Mouse (Mus musculus) forebrain, embryonic 10.5 days (tissue): ENCODE results near the gene Mns1. TPM values are rescaled to one million over a fixed set of nuclear protein-coding genes. Genes with fewer than 3 reads are reported as not detected.
A peak's percentile ranks its signal among the peaks of the same experiment; 100 is the strongest.

Experiments
- DNase-seq: peaks from one replicate; pipeline ENCODE4 v3.0.0-alpha.2; 2017; ENCODE audit warnings: low spot score; ENCODE audit errors: extremely low spot score
- H3K27ac ChIP-seq: fragments of 300-500 bp; sonication (generic); 2 replicates; pipeline ENCODE4 v1.5.1; 2016; ENCODE audit warnings: mild to moderate bottlenecking
- H3K27me3 ChIP-seq: fragments of 300-500 bp; sonication (generic); 2 replicates; pipeline ENCODE4 v1.6.1; 2016; ENCODE audit warnings: mild to moderate bottlenecking; ENCODE audit not compliant: poor library complexity, severe bottlenecking
- H3K36me3 ChIP-seq: fragments of 300-500 bp; sonication (generic); replicated peaks from 2 replicates; pipeline ENCODE4 v1.6.1; 2016; ENCODE audit warnings: mild to moderate bottlenecking, moderate library complexity
- H3K4me1 ChIP-seq: fragments of 300-500 bp; sonication (generic); 2 replicates; pipeline ENCODE4 v1.6.1; 2016
- H3K4me3 ChIP-seq: fragments of 300-500 bp; sonication (generic); 2 replicates; pipeline ENCODE4 v1.5.1; 2016; ENCODE audit warnings: mild to moderate bottlenecking, moderate library complexity
- H3K9me3 ChIP-seq: fragments of 300-500 bp; sonication (generic); 2 replicates; pipeline ENCODE4 v1.6.1; 2016; ENCODE audit warnings: mild to moderate bottlenecking, moderate library complexity
- WGBS: fragments of 180-500 bp; shearing (Covaris S2); methylation state at CpG from one replicate; pipeline ENCODE4 v1.1.7; 2016; 5-methylcytosine and 5-hydroxymethylcytosine counted together
- polyA plus RNA-seq: library from polyadenylated mRNA; unstranded; fragments of >200 nt; fragmentation: Nextera tagmentation; extraction: Ambion mirVana; gene quantifications from 2 replicates; pipeline ENCODE4 v1.2.1, GENCODE M21; 2016

Gene Mns1
- polyA plus RNA-seq, 1 experiment from 2014 or later: 61.8 TPM

DNA sequence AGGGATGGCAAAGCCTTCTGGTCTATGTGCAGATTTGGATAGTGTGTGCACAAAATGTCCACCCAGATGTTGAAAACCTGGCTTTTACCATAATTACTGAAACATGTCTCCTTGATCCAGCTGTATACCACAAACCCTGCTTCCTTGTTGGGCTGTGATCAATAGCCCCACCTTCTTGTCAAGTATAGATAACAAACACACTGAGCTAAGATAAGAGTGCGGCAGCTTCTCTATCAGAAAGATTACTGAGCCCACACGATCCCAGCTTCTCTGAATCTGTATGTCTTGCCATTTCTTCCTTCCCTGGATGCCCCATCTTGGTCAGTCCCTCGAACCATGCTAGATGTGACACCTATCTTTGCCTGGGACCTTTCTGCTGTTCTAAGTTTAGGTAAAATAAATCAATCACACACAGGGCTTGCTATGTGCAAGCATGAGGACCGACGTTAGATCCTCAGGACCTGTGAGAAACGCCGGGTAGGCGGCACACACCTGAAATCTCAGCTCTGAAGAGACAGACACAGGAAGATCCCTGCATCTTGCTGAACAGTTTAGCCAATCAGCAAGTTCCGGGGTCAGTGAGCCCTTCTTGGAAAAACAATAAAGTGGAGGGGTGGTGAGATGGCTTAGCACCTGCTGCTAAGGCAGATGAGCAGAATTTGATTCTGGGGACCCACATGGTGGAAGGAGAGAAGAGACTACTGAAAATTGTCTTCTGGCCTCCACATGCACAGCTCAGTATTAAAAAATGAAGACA is 31.8 kb upstream of the Mns1 start:
- no peaks in the 10 kb centered on the region for H3K9me3 ChIP-seq
- no peak for DNase-seq
- H3K36me3 ChIP-seq: no peaks in the 10 kb centered on the region
- peaks cover 11% of the 10 kb centered on the region; the same call in 1 of the 2 replicates for H3K4me1 ChIP-seq
- 90% methylated on average over 9 of the region's 9 CpGs for WGBS
- no peak overlapping the region for H3K4me3 ChIP-seq
- H3K27ac ChIP-seq: no peak overlapping the region
- H3K27me3 ChIP-seq: peaks cover 10% of the 10 kb centered on the region

DNA sequence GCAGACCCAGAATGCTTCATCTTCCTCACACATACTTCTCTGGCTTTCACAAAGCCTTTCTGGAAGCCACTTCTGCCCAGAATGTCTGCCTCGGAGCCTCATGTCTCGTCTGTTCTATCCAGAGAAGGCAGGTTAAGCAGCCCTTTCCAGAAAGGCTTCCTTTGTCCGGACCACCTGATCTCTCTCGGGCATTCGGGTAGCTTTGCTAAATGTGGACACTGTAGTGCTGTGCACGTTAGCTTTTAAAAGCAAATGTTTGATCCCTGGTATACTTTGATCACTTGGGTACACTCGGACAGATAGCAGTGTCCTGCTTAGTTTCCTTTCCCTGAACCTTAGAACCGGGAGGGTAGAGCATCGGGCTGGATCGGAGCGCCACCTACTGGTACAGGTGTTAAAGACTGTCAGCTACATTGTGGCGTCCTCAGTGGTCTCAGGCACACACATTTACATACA is 29.7 kb upstream of the Mns1 start:
- DNase-seq: peak; percentile 78
- Histone ChIP-seq H3K27me3 (peaks cover 10% of the 10 kb centered on the region), H3K4me1 (peaks cover 11% of the 10 kb centered on the region; the same call in 1 of the 2 replicates), H3K9me3 (no peaks in the 10 kb centered on the region), H3K36me3 (no peaks in the 10 kb centered on the region), H3K27ac (peak overlapping the region; percentile 68), H3K4me3 (peak overlapping the region; percentile 39)
- WGBS: 15% methylated on average over 12 of the region's 12 CpGs

DNA sequence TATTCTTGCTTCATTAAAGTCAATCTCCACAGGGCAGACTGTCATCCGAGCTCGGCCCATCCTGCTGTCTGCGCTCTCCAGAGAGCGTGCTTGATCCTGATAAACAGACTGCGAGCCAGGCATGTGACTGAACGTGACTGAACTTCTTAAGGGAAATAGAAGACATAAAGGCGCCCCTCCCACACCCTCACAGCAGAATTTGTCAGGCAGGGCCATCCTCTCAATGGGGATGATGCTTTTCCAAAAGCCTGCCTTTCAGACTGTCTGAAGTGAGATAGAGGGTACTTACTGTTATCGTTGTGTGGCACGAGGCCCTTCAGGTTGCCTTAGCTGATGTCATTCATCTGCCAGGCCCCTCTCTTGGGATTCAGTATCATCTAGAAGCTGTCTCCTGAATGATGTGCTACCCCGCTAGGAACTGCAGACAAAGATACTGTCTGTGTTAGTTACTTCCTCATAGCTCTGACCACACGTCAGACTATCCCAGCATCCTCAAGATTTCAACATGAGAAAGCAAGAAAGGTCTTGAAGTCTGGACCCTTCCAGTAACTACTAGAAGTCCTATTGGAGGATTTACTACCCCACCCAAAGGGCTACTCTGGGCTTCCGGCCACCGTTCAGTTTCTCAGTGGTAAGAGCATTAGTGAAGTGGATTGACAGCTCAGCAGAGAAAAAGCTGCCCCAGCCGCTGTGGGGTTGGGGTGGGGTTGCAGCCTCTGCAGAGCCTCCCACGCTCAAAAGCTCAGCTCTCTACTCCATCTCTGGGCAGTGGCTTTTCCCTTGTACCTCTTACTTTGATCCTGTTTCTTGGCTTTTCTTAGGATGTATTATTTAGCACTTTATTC is 28.2 kb upstream of the Mns1 start:
- Histone ChIP-seq H3K27me3 (peaks cover 10% of the 10 kb centered on the region), H3K27ac (no peak overlapping the region), H3K36me3 (no peaks in the 10 kb centered on the region), H3K4me3 (no peak overlapping the region), H3K4me1 (peaks cover 11% of the 10 kb centered on the region; the same call in 1 of the 2 replicates), H3K9me3 (no peaks in the 10 kb centered on the region)
- 63% methylated on average over 15 of the region's 15 CpGs for WGBS
- no peak for DNase-seq

DNA sequence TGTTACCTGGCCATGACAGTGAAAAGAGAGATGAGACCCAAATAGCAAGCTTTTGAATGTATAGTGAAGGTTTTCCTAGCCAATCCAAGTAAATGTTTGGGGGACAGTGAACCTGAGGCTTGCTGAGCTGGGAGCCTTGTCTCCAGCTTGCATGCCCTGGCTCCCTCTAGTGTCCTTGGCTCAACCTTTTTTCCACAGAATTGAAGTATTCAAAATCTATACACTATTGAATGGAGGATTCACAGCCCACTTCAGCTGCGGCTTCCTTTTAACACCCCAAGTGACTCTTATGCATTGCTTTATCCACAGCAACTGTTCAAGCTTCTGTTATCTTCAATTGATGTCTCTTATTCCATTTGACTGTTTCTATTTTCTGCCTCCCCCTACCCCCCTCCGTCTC is 26.1 kb upstream of the Mns1 start:
- H3K27ac ChIP-seq: no peak overlapping the region
- H3K9me3 ChIP-seq: no peaks in the 10 kb centered on the region
- peaks cover 10% of the 10 kb centered on the region for H3K27me3 ChIP-seq
- H3K4me1 ChIP-seq: peaks cover 8% of the 10 kb centered on the region; the same call in 1 of the 2 replicates
- WGBS: 95% methylated on average over 2 of the region's 2 CpGs
- H3K36me3 ChIP-seq: no peaks in the 10 kb centered on the region
- H3K4me3 ChIP-seq: no peak overlapping the region
- no peak for DNase-seq

DNA sequence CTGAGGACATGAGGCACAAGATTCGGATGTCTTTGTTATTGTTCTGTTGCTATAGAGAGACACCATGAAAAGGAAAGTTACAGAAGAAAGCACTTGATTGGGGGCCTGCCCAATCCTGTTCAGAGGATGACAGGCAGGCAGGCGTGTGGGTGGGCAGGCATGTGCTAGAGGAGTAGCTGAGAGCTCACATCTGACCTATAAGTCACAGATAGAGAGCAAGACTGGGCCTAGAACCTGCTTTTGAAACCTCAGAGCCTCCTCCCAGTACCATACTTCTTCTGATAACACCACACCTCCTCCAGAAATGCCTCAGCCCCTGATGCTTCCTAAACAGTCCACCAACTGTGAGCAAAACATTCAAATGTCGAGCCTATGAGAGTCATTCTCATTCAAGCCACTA is 19.4 kb upstream of the Mns1 start:
- H3K9me3 ChIP-seq: no peaks in the 10 kb centered on the region
- no peaks in the 10 kb centered on the region for H3K36me3 ChIP-seq
- DNase-seq: no peak
- WGBS: 89% methylated on average over 3 of the region's 3 CpGs
- no peak overlapping the region for H3K27ac ChIP-seq
- no peaks in the 10 kb centered on the region for H3K27me3 ChIP-seq
- H3K4me3 ChIP-seq: no peak overlapping the region
- H3K4me1 ChIP-seq: peaks cover 18% of the 10 kb centered on the region

DNA sequence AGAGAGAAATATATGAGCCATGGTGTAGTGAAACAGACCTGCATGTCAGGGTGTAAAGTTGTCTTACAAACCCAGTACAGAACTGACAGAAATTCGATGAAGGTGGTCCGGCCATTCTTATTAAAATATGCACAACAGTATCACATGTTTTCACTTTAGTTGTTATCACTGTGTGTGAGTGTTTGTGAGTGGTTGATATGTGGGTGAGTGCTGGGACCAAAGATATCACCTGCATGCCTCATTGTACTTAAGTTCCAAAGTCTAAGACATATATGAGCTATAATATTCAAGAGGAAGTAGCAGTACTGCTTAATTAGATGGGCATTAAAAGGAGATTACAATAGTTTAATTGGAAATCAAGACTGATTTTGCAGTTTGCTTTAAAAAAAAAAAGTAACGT is 17.3 kb upstream of the Mns1 start:
- H3K4me1 ChIP-seq: peaks cover 18% of the 10 kb centered on the region
- no peaks in the 10 kb centered on the region for H3K36me3 ChIP-seq
- no peaks in the 10 kb centered on the region for H3K9me3 ChIP-seq
- H3K4me3 ChIP-seq: no peak overlapping the region
- WGBS: 86% methylated on average over 3 of the region's 3 CpGs
- no peak overlapping the region for H3K27ac ChIP-seq
- DNase-seq: no peak
- H3K27me3 ChIP-seq: no peaks in the 10 kb centered on the region

DNA sequence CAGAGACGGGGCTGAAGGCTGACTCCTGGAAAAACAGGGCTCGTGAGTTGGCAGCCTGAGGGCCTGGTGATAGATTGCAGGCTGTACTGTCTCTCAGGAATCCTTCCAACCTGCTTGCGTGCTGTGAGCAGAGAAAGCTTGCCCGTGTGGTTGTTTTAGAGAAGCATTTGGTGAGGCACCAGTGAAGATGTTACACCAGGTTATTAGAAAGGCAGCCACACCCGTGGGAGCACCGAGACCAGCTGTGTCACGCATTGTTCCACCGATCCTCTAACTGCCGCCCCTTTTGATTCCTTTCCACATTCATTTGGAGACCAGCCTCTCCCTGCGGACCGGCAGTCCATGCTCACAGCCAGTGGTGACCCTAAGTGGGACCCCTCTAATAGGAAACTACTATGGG is 15.5 kb upstream of the Mns1 start:
- H3K27me3 ChIP-seq: no peaks in the 10 kb centered on the region
- DNase-seq: no peak
- H3K9me3 ChIP-seq: no peaks in the 10 kb centered on the region
- no peaks in the 10 kb centered on the region for H3K36me3 ChIP-seq
- 0 out of 2 replicates have a peak overlapping the region, but pooled peaks have one; percentile 13 for H3K27ac ChIP-seq
- H3K4me3 ChIP-seq: no peak overlapping the region
- WGBS: 84% methylated on average over 11 of the region's 11 CpGs
- peaks cover 18% of the 10 kb centered on the region for H3K4me1 ChIP-seq

DNA sequence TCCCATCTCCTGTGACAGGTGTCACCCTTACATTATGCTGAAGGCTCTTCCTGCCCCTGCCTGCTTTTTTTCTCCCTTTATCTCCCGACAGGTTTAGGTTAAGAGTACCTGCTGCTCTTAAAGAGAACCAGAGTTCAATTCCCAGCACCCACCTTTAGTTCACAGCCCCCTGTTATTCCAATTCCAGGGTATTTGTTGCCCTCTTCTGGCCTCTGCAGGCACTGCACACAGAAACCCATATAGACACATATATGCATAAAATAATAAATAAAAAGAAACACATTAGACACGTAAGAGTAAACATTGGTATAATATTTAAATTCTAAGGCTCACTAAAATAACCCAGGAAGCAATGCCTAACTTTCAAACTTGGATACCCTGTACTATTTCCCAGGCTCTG is 15.1 kb upstream of the Mns1 start:
- Histone ChIP-seq H3K36me3 (no peaks in the 10 kb centered on the region), H3K4me3 (no peak overlapping the region), H3K4me1 (peaks cover 18% of the 10 kb centered on the region), H3K27ac (no peak overlapping the region), H3K27me3 (no peaks in the 10 kb centered on the region), H3K9me3 (no peaks in the 10 kb centered on the region)
- 93% methylated on average over 2 of the region's 2 CpGs for WGBS
- DNase-seq: no peak

DNA sequence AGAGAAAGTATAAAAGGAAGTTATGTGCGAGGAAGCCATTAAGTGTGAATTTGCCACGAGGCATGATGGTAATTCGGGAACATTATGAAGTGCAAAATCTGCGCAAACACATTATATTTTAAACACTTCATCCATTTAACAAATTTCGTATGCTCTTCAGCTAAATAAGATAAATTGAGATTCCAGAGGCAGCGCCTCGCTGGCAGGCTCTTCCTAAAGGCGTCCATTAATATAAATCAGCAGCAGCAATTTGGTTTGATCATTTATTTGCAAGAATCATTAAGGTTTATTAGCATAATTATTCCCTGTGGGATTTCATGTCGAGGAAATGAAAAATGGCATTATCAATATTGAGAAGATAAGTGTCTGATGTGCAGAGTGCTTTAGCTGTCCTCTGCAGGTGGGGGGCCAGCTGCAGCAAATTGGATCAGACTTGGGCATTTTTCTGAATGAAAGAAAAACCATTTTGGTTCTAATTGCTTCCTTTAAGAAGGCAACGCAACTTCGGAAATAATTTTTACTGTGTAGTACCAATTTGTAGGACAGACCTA is 12.4 kb upstream of the Mns1 start:
- Histone ChIP-seq H3K36me3 (no peaks in the 10 kb centered on the region), H3K27ac (no peak overlapping the region), H3K4me1 (peaks cover 18% of the 10 kb centered on the region), H3K27me3 (no peaks in the 10 kb centered on the region), H3K4me3 (no peak overlapping the region), H3K9me3 (no peaks in the 10 kb centered on the region)
- no peak for DNase-seq
- 85% methylated on average over 11 of the region's 11 CpGs for WGBS

DNA sequence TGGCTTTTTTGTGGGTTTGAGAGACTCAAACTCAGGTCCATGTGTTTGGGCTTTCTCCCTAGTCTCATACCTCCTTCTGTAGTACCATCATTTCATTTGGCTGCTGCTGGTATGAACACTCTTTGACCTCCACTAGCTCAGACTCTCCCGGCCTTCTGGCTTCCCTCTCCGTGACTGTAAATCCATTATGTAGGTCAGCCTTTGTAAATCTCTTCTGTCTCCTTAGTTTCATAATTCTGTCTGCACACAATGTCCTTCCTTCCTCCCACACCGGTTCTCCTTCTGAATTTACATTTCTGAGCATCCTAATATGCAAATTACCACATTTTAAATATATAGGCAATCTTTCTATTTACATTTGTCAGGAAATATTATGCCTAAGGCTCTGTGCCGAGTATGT is 9.9 kb upstream of the Mns1 start:
- H3K4me3 ChIP-seq: no peak overlapping the region
- no peak for DNase-seq
- 84% methylated on average over 4 of the region's 4 CpGs for WGBS

DNA sequence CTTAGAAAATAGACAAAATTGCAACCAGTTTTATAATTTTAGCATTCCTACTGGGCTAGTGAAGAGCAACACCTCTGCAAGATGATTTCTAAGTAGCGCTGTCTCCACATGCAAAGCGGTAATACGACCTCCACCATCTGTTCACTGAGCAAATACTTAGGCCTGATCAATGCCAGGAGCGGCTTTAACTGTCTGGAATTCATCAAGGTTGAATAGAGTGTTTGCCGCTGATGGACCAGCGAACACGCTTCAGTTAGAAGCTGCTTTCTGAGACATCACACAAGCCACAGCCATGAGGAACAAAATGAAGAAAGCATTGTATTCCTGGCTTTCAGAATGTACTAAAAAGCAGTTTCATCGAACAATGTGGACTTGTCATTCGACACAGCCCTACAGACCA is 2.9 kb upstream of the Mns1 start:
- 71% methylated on average over 9 of the region's 9 CpGs for WGBS
- Histone ChIP-seq H3K27me3 (no peaks in the 10 kb centered on the region), H3K27ac (peak overlapping the region; percentile 40; the same call in 1 of the 2 replicates), H3K36me3 (peaks cover under 1% of the 10 kb centered on the region; the same call in 1 of the 2 replicates), H3K9me3 (no peaks in the 10 kb centered on the region), H3K4me1 (peaks cover 28% of the 10 kb centered on the region), H3K4me3 (no peak overlapping the region)
- no peak for DNase-seq

More for the DNA sequence above, 9.9 kb upstream of the Mns1 start:
- H3K27ac ChIP-seq: no peak overlapping the region
- no peaks in the 10 kb centered on the region for H3K36me3 ChIP-seq
- no peaks in the 10 kb centered on the region for H3K27me3 ChIP-seq
- H3K9me3 ChIP-seq: no peaks in the 10 kb centered on the region
- H3K4me1 ChIP-seq: no peaks in the 10 kb centered on the region

DNA sequence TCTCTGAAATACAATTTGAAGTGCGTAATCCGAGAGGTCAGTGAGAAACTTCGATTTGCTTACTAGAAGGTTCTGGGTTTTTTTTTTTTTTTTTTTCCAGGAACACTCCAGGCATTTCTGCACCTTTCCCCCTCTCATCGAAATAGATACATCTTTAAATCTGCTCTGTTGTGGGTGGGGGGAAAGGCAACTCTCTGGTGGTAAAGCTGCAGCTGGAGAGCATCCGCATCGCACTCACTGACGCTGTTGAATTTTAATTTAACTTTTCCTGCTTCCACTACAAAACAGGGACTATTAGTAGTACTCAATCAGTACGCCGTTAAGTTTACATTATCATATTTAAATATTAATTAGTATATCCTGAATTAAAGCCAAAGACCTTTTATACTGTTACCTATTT is 938 bp downstream of the Mns1 start:
- DNase-seq: no peak

More for the DNA sequence above, 938 bp downstream of the Mns1 start:
- Histone ChIP-seq H3K4me3 (peak overlapping the region; percentile 59), H3K27me3 (no peaks in the 10 kb centered on the region), H3K27ac (peak overlapping the region; percentile 94), H3K4me1 (peaks cover 30% of the 10 kb centered on the region), H3K9me3 (no peaks in the 10 kb centered on the region), H3K36me3 (peaks cover 34% of the 10 kb centered on the region)
- 7% methylated on average over 9 of the region's 9 CpGs for WGBS
